Comparison of ENCODE assay signal across 8 mouse cellular contexts in genomic region chr1:91460069-91460468, GRCm38 (mm10). TPM values are rescaled to one million over a fixed set of nuclear protein-coding genes. Genes with fewer than 3 reads are reported as not detected.
DNase-seq lines count a peak whose midpoint lies in the region; ATAC-seq and TF ChIP-seq lines count a peak whose summit lies in the region.

No protein-coding gene starts in this region.

- no peak for ATAC-seq in erythroblast, adult 5-6 weeks (replicated peaks; ENCODE audit: low FRiP score, poor library complexity, severe bottlenecking)
- no peak for ATAC-seq in hindbrain, embryonic 15.5 days (ENCODE audit: low FRiP score, low read depth)
- no peak for ATAC-seq in liver, embryonic 16.5 days (ENCODE audit: low read depth)

- peaks cover 9% of the 10 kb centered on the region for H3K27me3 ChIP-seq in erythroblast, embryonic 14.5 days (ENCODE audit: control insufficient read depth)
- no peaks in the 10 kb centered on the region for H3K27me3 ChIP-seq in MEL (ENCODE audit: control insufficient read depth in 1 of 2, insufficient read depth in 2 of 2, low read length in 2 of 2)
- H3K27me3 ChIP-seq in hindbrain, embryonic 15.5 days, result no peaks in the 10 kb centered on the region
- no peaks in the 10 kb centered on the region for H3K27me3 ChIP-seq in liver, embryonic 16.5 days (ENCODE audit: control insufficient read depth, insufficient read depth, low read depth, low read length)

- H3K4me3 ChIP-seq in erythroblast, embryonic 14.5 days (replicated peaks), result peak overlapping the region; percentile 73
- H3K4me3 ChIP-seq in MEL (ENCODE audit: control insufficient read depth in 1 of 2, insufficient read depth in 1 of 2, low read depth in 2 of 2, low read length in 2 of 2), result peak overlapping the region; percentile 45 to 69
- H3K4me3 ChIP-seq in hindbrain, embryonic 15.5 days, result peak overlapping the region; percentile 91
- H3K4me3 ChIP-seq in liver, embryonic 16.5 days (ENCODE audit: low read depth, low read length), result peak overlapping the region; percentile 74

- WGBS in hindbrain, embryonic 15.5 days, result 40% methylated on average over 7 of the region's 7 CpGs
- WGBS in liver, embryonic 16.5 days (ENCODE audit: insufficient replicate concordance), result 31% methylated on average over 7 of the region's 7 CpGs

- H3K36me3 ChIP-seq in erythroblast, embryonic 14.5 days (ENCODE audit: control insufficient read depth), result no peaks in the 10 kb centered on the region
- peaks cover 0 to 6% of the 10 kb centered on the region in 2 experiments; a peak in 2 of 4 replicates for H3K36me3 ChIP-seq in MEL (ENCODE audit: control insufficient read depth in 1 of 2, insufficient read depth in 2 of 2, low read length in 2 of 2)
- no peaks in the 10 kb centered on the region for H3K36me3 ChIP-seq in hindbrain, embryonic 15.5 days
- no peaks in the 10 kb centered on the region for H3K36me3 ChIP-seq in liver, embryonic 16.5 days (ENCODE audit: control insufficient read depth, insufficient read depth)

- peak overlapping the region; percentile 63 for H3K9ac ChIP-seq in MEL (ENCODE audit: control insufficient read depth, low read depth, low read length, poor library complexity, severe bottlenecking)
- H3K9ac ChIP-seq in hindbrain, embryonic 15.5 days, result peak overlapping the region; percentile 44; the same call in 1 of the 2 replicates
- peak overlapping the region; percentile 58 for H3K9ac ChIP-seq in liver, embryonic 16.5 days (ENCODE audit: low read depth, low read length)

- peaks cover 38% of the 10 kb centered on the region for H3K4me1 ChIP-seq in erythroblast, embryonic 14.5 days (ENCODE audit: control insufficient read depth)
- H3K4me1 ChIP-seq in MEL (ENCODE audit: control insufficient read depth in 1 of 2, insufficient read depth in 2 of 2, low read length in 2 of 2), result peaks cover 0 to 16% of the 10 kb centered on the region in 2 experiments; a peak in 3 of 4 replicates
- H3K4me1 ChIP-seq in hindbrain, embryonic 15.5 days (replicated peaks), result peaks cover 47% of the 10 kb centered on the region
- H3K4me1 ChIP-seq in liver, embryonic 16.5 days (ENCODE audit: control insufficient read depth, low read depth, low read length), result peaks cover 37% of the 10 kb centered on the region

- peak overlapping the region; percentile 77 for H3K4me2 ChIP-seq in hindbrain, embryonic 15.5 days
- peak overlapping the region; percentile 97 for H3K4me2 ChIP-seq in liver, embryonic 16.5 days (ENCODE audit: low read depth, low read length)

- H3K9me3 ChIP-seq in erythroblast, embryonic 14.5 days (ENCODE audit: control insufficient read depth, low read length), result no peaks in the 10 kb centered on the region
- H3K9me3 ChIP-seq in MEL (replicated peaks; ENCODE audit: insufficient read depth, low read length), result no peaks in the 10 kb centered on the region
- no peaks in the 10 kb centered on the region for H3K9me3 ChIP-seq in hindbrain, embryonic 15.5 days
- no peaks in the 10 kb centered on the region for H3K9me3 ChIP-seq in liver, embryonic 16.5 days (replicated peaks; ENCODE audit: control insufficient read depth, low read length)

- TF ChIP-seq CTCF in MEL (IDR thresholded peaks at IDR 0.05 in 2 of 3, conservative IDR thresholded peaks at IDR 0.05 in 1 of 3; ENCODE audit: control insufficient read depth in 1 of 3, insufficient read depth in 1 of 3, low read depth in 2 of 3, low read length in 3 of 3, poor library complexity in 1 of 3, severe bottlenecking in 1 of 3), result no peak

- no peak for TF ChIP-seq EP300 in MEL (IDR thresholded peaks at IDR 0.05; ENCODE audit: low read depth in 1 of 2, low read length in 2 of 2)

- TF ChIP-seq RAD21 in MEL (IDR thresholded peaks at IDR 0.05; ENCODE audit: low read depth, low read length), result no peak

- peaks cover 3% of the 10 kb centered on the region for H3K79me2 ChIP-seq in MEL (ENCODE audit: control insufficient read depth, insufficient read depth, low read length, poor library complexity)

- DNase-seq in MEL (ENCODE audit: low read depth, low spot score), result no peak
- no peak for DNase-seq in urinary bladder, postnatal 25 days (ENCODE audit: low spot score)
- no peak for DNase-seq in thymus, postnatal 10 days (ENCODE audit: low spot score in 2 of 2)
- DNase-seq in testis, postnatal 14 days (ENCODE audit: low spot score), result no peak

- H3K27ac ChIP-seq in MEL (ENCODE audit: control insufficient read depth, low read depth, low read length), result no peak overlapping the region
- H3K27ac ChIP-seq in hindbrain, embryonic 15.5 days (replicated peaks), result peak overlapping the region; percentile 81; the same call in 1 of the 2 replicates
- H3K27ac ChIP-seq in liver, embryonic 16.5 days (ENCODE audit: low read length), result no peak overlapping the region

- TF ChIP-seq POLR2A in MEL (IDR thresholded peaks at IDR 0.05; ENCODE audit: control insufficient read depth in 1 of 2, insufficient read depth in 1 of 2, low read depth in 1 of 2, low read length in 2 of 2, poor library complexity in 1 of 2), result no peak

TF ChIP-seq in MEL, 35 proteins besides CTCF, POLR2A, EP300 and RAD21:
- TF ChIP-seq USF2 (IDR thresholded peaks at IDR 0.05; ENCODE audit: borderline replicate concordance in 1 of 2, insufficient read depth in 1 of 2, low read depth in 1 of 2, low read length in 2 of 2) (no peak), MAX (IDR thresholded peaks at IDR 0.05; ENCODE audit: low read length) (no peak), CHD1 (IDR thresholded peaks at IDR 0.05; ENCODE audit: low read depth, low read length) (no peak), MEF2A (IDR thresholded peaks at IDR 0.05; ENCODE audit: extremely low read depth, insufficient replicate concordance, low read depth, low read length, poor library complexity, severe bottlenecking) (no peak), BHLHE40 (IDR thresholded peaks at IDR 0.05; ENCODE audit: borderline replicate concordance, low read depth, low read length) (no peak), TCF12 (IDR thresholded peaks at IDR 0.05; ENCODE audit: low read depth, low read length) (no peak), MAFK (IDR thresholded peaks at IDR 0.05; ENCODE audit: borderline replicate concordance, low read depth, low read length) (no peak), ETS1 (IDR thresholded peaks at IDR 0.05; ENCODE audit: low read depth, low read length) (no peak)

RNA-seq across cellular contexts. Expression of gene Per2, which starts 0.9 kb away (rescaled TPM):
- polyA plus RNA-seq in erythroblast, embryonic 14.5 days (2012), result 0.04 and 0.05 TPM in 2 replicates
- total RNA-seq in erythroblast, adult 5-6 weeks (2015; ENCODE audit: low replicate concordance), result 1.9 and 2.7 TPM in 2 replicates
- total RNA-seq in erythroblast, adult 5-6 weeks (2017; ENCODE audit: low replicate concordance), result 1.7 and 2.0 TPM in 2 replicates
- total RNA-seq in MEL (2012; rRNA removed), result 3.9 and 4.3 TPM in 2 replicates
- 1 to 10 TPM in 1 of 2 experiments, not detected in 1; 8.3 TPM for polyA plus RNA-seq in MEL (2012; ENCODE audit: insufficient read depth in 1 of 2, insufficient read length in 2 of 2, low read depth in 1 of 2, low replicate concordance in 2 of 2, missing spikeins in 1 of 2)
- polyA plus RNA-seq in hindbrain, embryonic 15.5 days (2015; fragmentation: Nextera tagmentation; extraction: Ambion mirVana), result 6.0 and 6.1 TPM in 2 replicates
- 3.6 and 4.1 TPM in 2 replicates for polyA plus RNA-seq in liver, embryonic 16.5 days (2015; fragmentation: Nextera tagmentation; extraction: Ambion mirVana)

RNA-seq across cellular contexts. Expression of gene Traf3ip1, which starts 34.4 kb away (rescaled TPM):
- 0.40 and 0.45 TPM in 2 replicates for polyA plus RNA-seq in erythroblast, embryonic 14.5 days (2012)
- total RNA-seq in erythroblast, adult 5-6 weeks (2015; ENCODE audit: low replicate concordance), result 1.0 and 1.3 TPM in 2 replicates
- 0.51 and 2.6 TPM in 2 replicates for total RNA-seq in erythroblast, adult 5-6 weeks (2017; ENCODE audit: low replicate concordance)
- 12.0 and 13.6 TPM in 2 replicates for total RNA-seq in MEL (2012; rRNA removed)
- polyA plus RNA-seq in MEL (2012; ENCODE audit: insufficient read depth in 1 of 2, insufficient read length in 2 of 2, low read depth in 1 of 2, low replicate concordance in 2 of 2, missing spikeins in 1 of 2), result 10 to 100 TPM in 1 of 2 experiments, not detected in 1; 19.6 TPM
- polyA plus RNA-seq in hindbrain, embryonic 15.5 days (2015; fragmentation: Nextera tagmentation; extraction: Ambion mirVana), result 9.9 and 10.1 TPM in 2 replicates
- 1.5 and 2.0 TPM in 2 replicates for polyA plus RNA-seq in liver, embryonic 16.5 days (2015; fragmentation: Nextera tagmentation; extraction: Ambion mirVana)

RNA-seq across cellular contexts. Expression of gene Hes6, which starts 46.2 kb away (rescaled TPM):
- 0.80 and 1.3 TPM in 2 replicates for polyA plus RNA-seq in erythroblast, embryonic 14.5 days (2012)
- 2.5 and 4.8 TPM in 2 replicates for total RNA-seq in erythroblast, adult 5-6 weeks (2015; ENCODE audit: low replicate concordance)
- total RNA-seq in erythroblast, adult 5-6 weeks (2017; ENCODE audit: low replicate concordance), result 4.2 and 5.0 TPM in 2 replicates
- total RNA-seq in MEL (2012; rRNA removed), result 33.8 and 38.8 TPM in 2 replicates
- 10 to 100 TPM in 1 of 2 experiments, not detected in 1; 47.9 TPM for polyA plus RNA-seq in MEL (2012; ENCODE audit: insufficient read depth in 1 of 2, insufficient read length in 2 of 2, low read depth in 1 of 2, low replicate concordance in 2 of 2, missing spikeins in 1 of 2)
- 172 and 212 TPM in 2 replicates for polyA plus RNA-seq in hindbrain, embryonic 15.5 days (2015; fragmentation: Nextera tagmentation; extraction: Ambion mirVana)
- polyA plus RNA-seq in liver, embryonic 16.5 days (2015; fragmentation: Nextera tagmentation; extraction: Ambion mirVana), result 18.6 and 19.7 TPM in 2 replicates
